Mouse (Mus musculus) lung, adult 2 months (tissue): ENCODE results near the gene Tas2r137.

ENCODE experiments used
- CTCF ChIP-seq: fragments of 200-500 bp; IDR thresholded peaks from 2 replicates; pipeline ENCODE4 v1.5.1; 2011; ENCODE audit warnings: mild to moderate bottlenecking, low read length, control low read depth; ENCODE audit not compliant: insufficient read depth
- POLR2A ChIP-seq: fragments of 200-500 bp; IDR thresholded peaks from 2 replicates; pipeline ENCODE4 v1.6.1; 2011; ENCODE audit warnings: low read depth, mild to moderate bottlenecking, control low read depth, low read length, borderline replicate concordance; ENCODE audit errors: extremely low read depth

DNA sequence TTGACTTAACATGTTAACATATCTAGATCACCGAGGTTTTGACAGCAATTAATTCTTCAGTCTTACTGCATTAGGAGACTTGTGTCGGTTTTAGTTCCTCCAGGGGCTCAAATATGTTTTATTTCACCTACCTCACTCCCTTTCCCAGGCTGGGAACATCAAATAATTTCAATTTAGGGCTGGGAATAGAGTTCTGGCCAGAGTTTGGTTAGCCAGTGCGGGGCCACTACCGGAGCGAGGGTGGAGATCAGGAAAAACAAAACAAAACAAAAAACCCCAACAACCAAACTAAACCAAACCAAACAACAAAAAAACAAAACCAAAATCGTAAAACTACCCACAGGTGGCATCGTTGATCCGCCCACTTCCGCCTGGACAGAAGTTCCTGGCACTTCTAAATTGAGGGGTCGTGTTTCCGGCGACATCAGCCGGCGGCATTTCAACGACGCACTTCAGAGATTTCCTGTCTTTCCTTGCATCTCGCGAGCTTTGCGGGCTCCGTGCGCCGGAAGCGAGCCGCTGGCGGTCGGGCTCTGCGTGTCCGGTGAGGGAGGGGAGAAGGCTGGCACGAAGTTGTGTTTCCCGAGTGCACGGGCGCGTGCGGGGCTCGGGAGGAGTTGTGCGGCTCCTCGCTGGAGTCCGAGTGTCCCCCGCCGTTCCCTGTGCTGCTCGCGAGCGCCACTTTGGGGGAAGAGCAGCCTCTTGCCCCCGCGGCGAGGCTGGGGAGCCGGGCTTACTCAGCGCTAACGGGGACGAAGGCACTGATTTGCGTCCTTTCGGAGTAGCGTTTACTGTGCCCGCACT lies 19.9 kb upstream of the Tas2r137 start, which contains the start of gene Ssbp1:
- TF ChIP-seq CTCF (0 out of 2 replicates have a peak, but pooled peaks have one; percentile 0), POLR2A (peak; percentile 94)
